ENCODE assay signal across 14 mouse cellular contexts in genomic region chr2:102291533-102291932, GRCm38 (mm10).
"Had no signal": no experiment of that assay in that cellular context is flagged by ENCODE, and none has a peak within 500 bp of the region (broad histone marks: within the 10 kb centered on the region; RNA-seq: fewer than 3 reads in every experiment).

No protein-coding gene starts in this region.

- ATAC-seq: liver, embryonic 12.5 days; midbrain, embryonic 16.5 days had no signal

- H3K4me2 ChIP-seq: limb, embryonic 15.5 days; liver, embryonic 12.5 days; lung, embryonic 14.5 days; neural tube, embryonic 13.5 days; stomach, embryonic 15.5 days had no signal

- DNase-seq: kidney, adult 8-10 months; kidney, postnatal 25 days; left cerebral cortex, postnatal 4 days; lung, embryonic 14.5 days; retina, postnatal 1 day; right cerebral cortex, postnatal 4 days; thymus, adult 2 months; thymus, postnatal 25 days had no signal

- H3K4me1 ChIP-seq: liver, embryonic 12.5 days had no signal

- H3K4me3 ChIP-seq: limb, embryonic 15.5 days; liver, embryonic 12.5 days; midbrain, embryonic 10.5 days; neural tube, embryonic 13.5 days; stomach, embryonic 15.5 days had no signal

- H3K36me3 ChIP-seq: limb, embryonic 15.5 days; liver, embryonic 12.5 days; midbrain, embryonic 10.5 days; neural tube, embryonic 13.5 days; stomach, embryonic 15.5 days had no signal

- H3K27ac ChIP-seq: limb, embryonic 15.5 days; liver, embryonic 12.5 days; midbrain, embryonic 10.5 days; neural tube, embryonic 13.5 days; stomach, embryonic 15.5 days had no signal

- H3K9me3 ChIP-seq: limb, embryonic 15.5 days; liver, embryonic 12.5 days; midbrain, embryonic 10.5 days; neural tube, embryonic 13.5 days; stomach, embryonic 15.5 days had no signal

- H3K9ac ChIP-seq: limb, embryonic 15.5 days; liver, embryonic 12.5 days; lung, embryonic 14.5 days; neural tube, embryonic 13.5 days; stomach, embryonic 15.5 days had no signal

- H3K27me3 ChIP-seq: limb, embryonic 15.5 days; liver, embryonic 12.5 days; neural tube, embryonic 13.5 days; stomach, embryonic 15.5 days had no signal
